Mouse (Mus musculus) heart, embryonic 12.5 days (tissue): ENCODE results near the gene Icam1. TPM values are rescaled to one million over a fixed set of nuclear protein-coding genes. Genes with fewer than 3 reads are reported as not detected.
"Not testable (repeated sequence)": the region's sequence is repeated elsewhere in the genome, so short reads cannot be mapped to it uniquely, and the experiment has no call there.

Experiments
- ATAC-seq: fragments of 200-750 bp; cut with Nextera tagmentation; 2 replicates; pipeline ENCODE4 v1.8.0; 2017; ENCODE audit warnings: moderate TSS enrichment, moderate library complexity; ENCODE audit not compliant: insufficient number of reproducible peaks, low FRiP score
- H3K27ac ChIP-seq: fragments of 300-500 bp; sonication (generic); 2 replicates; pipeline ENCODE4 v1.5.1; 2016; ENCODE audit warnings: mild to moderate bottlenecking, moderate library complexity; ENCODE audit not compliant: poor library complexity, severe bottlenecking
- H3K27me3 ChIP-seq: fragments of 300-500 bp; sonication (generic); replicated peaks from 2 replicates; pipeline ENCODE4 v1.6.1; 2016; ENCODE audit warnings: mild to moderate bottlenecking, moderate library complexity
- H3K36me3 ChIP-seq: fragments of 300-500 bp; sonication (generic); 2 replicates; pipeline ENCODE4 v1.6.1; 2016; ENCODE audit warnings: mild to moderate bottlenecking, moderate library complexity
- H3K4me1 ChIP-seq: fragments of 300-500 bp; sonication (generic); replicated peaks from 2 replicates; pipeline ENCODE4 v1.6.1; 2016; ENCODE audit warnings: mild to moderate bottlenecking
- H3K4me2 ChIP-seq: fragments of 300-500 bp; sonication (generic); 2 replicates; pipeline ENCODE4 v1.6.1; 2016; ENCODE audit warnings: mild to moderate bottlenecking, moderate library complexity
- H3K4me3 ChIP-seq: fragments of 300-500 bp; sonication (generic); 2 replicates; pipeline ENCODE4 v1.5.1; 2016; ENCODE audit warnings: mild to moderate bottlenecking
- H3K9ac ChIP-seq: fragments of 300-500 bp; sonication (generic); 2 replicates; pipeline ENCODE4 v1.6.1; 2016; ENCODE audit warnings: mild to moderate bottlenecking, moderate library complexity
- H3K9me3 ChIP-seq: fragments of 300-500 bp; sonication (generic); replicated peaks from 2 replicates; pipeline ENCODE4 v1.6.1; 2016; ENCODE audit warnings: mild to moderate bottlenecking, moderate library complexity
- WGBS: fragments of 180-500 bp; shearing (Covaris S2); methylation state at CpG from one replicate; pipeline ENCODE4 v1.1.7; 2016; 5-methylcytosine and 5-hydroxymethylcytosine counted together
- polyA plus RNA-seq: library from polyadenylated mRNA; unstranded; fragments of >200 nt; fragmentation: Nextera tagmentation; extraction: Ambion mirVana; gene quantifications from 2 replicates; pipeline ENCODE4 v1.2.1, GENCODE M21; 2016

The Icam1 gene
- polyA plus RNA-seq, 1 experiment from 2014 or later = 8.9 TPM

- Histone ChIP-seq H3K4me3 (no peak overlapping the region), H3K27me3 (peaks cover 12% of the 10 kb centered on the region; the same call in 1 of the 2 replicates), H3K9me3 (no peaks in the 10 kb centered on the region), H3K36me3 (no peaks in the 10 kb centered on the region), H3K4me1 (peaks cover 5% of the 10 kb centered on the region), H3K4me2 (no peak overlapping the region), H3K9ac (no peak overlapping the region), H3K27ac (no peak overlapping the region)
- 43% methylated on average over 5 of the region's 5 CpGs for WGBS
- ATAC-seq = no peak
Measured at GRCm38 (mm10) chr9:20993165-20993898, 22.5 kb upstream of the Icam1 start.

- no peak overlapping the region for H3K4me3 ChIP-seq
- no peaks in the 10 kb centered on the region for H3K36me3 ChIP-seq
- H3K27me3 ChIP-seq = no peaks in the 10 kb centered on the region
- no peak overlapping the region for H3K4me2 ChIP-seq
- no peak overlapping the region for H3K9ac ChIP-seq
- no peak overlapping the region for H3K27ac ChIP-seq
- H3K4me1 ChIP-seq = peaks cover 5% of the 10 kb centered on the region
- ATAC-seq = no peak
- 67% methylated on average over 3 of the region's 3 CpGs for WGBS
- H3K9me3 ChIP-seq = no peaks in the 10 kb centered on the region
Measured at GRCm38 (mm10) chr9:20995069-20995468, 20.7 kb upstream of the Icam1 start.

GRCm38 (mm10) chr9:20997065-20997464 lies 18.7 kb upstream of the Icam1 start:
- no peak for ATAC-seq
- H3K27me3 ChIP-seq = no peaks in the 10 kb centered on the region
- H3K4me2 ChIP-seq = no peak overlapping the region

DNA sequence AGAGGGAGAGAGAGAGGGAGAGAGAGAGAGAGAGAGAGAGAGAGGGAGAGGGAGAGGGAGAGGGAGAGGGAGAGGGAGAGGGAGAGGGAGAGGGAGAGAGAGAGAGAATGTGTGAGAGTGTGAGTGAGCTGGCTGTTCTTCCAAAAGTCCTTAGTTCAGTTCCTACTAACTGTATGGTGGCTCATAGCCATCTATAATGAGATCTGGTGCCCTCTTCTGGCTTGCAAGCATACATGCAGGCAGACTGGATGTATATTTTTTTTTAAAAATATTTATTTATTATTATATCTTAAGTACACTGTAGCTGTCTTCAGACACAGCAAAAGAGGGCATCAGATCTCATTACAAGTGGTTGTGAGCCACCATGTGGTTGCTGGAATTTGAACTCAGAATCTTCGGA lies 17.4 kb upstream of the Icam1 start:
- H3K27ac ChIP-seq, H3K27me3 ChIP-seq, H3K36me3 ChIP-seq, H3K4me1 ChIP-seq, ATAC-seq, H3K9ac ChIP-seq, H3K9me3 ChIP-seq, H3K4me3 ChIP-seq, H3K4me2 ChIP-seq: not testable (repeated sequence)
- WGBS = 58% methylated on average over 1 of the region's 1 CpGs

More at GRCm38 (mm10) chr9:20997065-20997464, 18.7 kb upstream of the Icam1 start:
- no peak overlapping the region for H3K9ac ChIP-seq
- no peaks in the 10 kb centered on the region for H3K4me1 ChIP-seq
- H3K4me3 ChIP-seq = no peak overlapping the region
- H3K9me3 ChIP-seq = no peaks in the 10 kb centered on the region
- H3K27ac ChIP-seq = no peak overlapping the region
- no peaks in the 10 kb centered on the region for H3K36me3 ChIP-seq
- 86% methylated on average over 8 of the region's 8 CpGs for WGBS

DNA sequence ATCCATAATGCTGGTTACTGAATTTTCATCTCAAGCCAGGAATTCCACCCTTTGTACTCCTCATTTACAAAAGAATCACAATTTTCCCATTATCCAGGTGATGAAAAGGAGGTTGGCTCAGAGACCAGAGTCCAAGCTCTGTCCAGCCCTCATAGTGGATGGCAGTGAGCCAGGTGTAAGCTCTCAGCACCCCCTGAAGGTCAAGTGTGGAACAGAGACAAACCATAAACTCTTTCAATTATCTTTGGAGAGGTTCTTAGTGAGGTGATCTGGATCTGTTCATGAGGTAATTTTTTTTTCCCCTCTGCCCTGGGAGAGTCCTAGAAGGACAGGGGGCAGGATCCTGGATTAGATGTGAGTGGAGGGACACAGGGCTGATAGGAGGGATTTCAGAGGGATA lies 15.0 kb upstream of the Icam1 start:
- no peak for ATAC-seq
- Histone ChIP-seq H3K4me1 (peaks cover 8% of the 10 kb centered on the region; the same call in 1 of the 2 replicates), H3K27me3 (no peaks in the 10 kb centered on the region), H3K4me2 (no peak overlapping the region), H3K9ac (no peak overlapping the region), H3K27ac (no peak overlapping the region), H3K36me3 (peaks cover 13% of the 10 kb centered on the region), H3K9me3 (no peaks in the 10 kb centered on the region), H3K4me3 (no peak overlapping the region)

DNA sequence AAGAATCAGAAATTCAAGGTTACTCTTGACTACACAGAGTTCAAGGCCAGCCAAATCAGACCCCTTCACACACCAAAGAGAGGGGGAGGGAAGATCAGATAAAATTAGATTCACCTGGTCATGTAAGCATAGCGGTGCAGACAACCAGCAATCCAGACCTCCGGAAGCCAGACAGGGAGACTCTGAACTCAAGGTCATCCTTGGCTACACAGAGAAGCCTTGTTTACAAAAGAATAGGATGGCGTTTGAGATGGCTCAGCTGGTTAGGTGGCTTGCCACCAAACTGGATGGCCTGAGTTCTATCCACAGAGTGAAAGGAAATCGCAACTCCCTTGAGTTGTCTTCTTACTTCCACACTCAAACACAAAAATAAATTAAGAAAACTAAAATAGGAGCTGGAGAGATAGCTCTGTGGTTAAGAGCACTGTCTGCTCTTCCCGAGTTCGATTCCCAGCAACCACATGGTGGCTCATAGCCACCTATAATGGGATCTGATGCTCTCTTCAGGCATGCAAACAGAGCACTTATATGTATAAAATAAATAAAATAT lies 14.1 kb upstream of the Icam1 start:
- Histone ChIP-seq H3K36me3 (peaks cover 21% of the 10 kb centered on the region), H3K4me2 (no peak overlapping the region), H3K9ac (no peak overlapping the region), H3K27ac (no peak overlapping the region), H3K4me3 (no peak overlapping the region), H3K4me1 (peaks cover 8% of the 10 kb centered on the region; the same call in 1 of the 2 replicates), H3K9me3 (no peaks in the 10 kb centered on the region), H3K27me3 (no peaks in the 10 kb centered on the region)
- 70% methylated on average over 6 of the region's 6 CpGs for WGBS
- no peak; the same call in 1 of the 2 replicates for ATAC-seq

- Histone ChIP-seq H3K27me3 (no peaks in the 10 kb centered on the region), H3K36me3 (peaks cover 26% of the 10 kb centered on the region), H3K4me3 (peak overlapping the region; percentile 75), H3K9ac (peak overlapping the region; percentile 82), H3K9me3 (no peaks in the 10 kb centered on the region), H3K4me2 (peak overlapping the region; percentile 77), H3K27ac (peak overlapping the region; percentile 74), H3K4me1 (peaks cover 8% of the 10 kb centered on the region; the same call in 1 of the 2 replicates)
- WGBS = 13% methylated on average over 7 of the region's 7 CpGs
- peak; percentile 23; the same call in 1 of the 2 replicates for ATAC-seq
Measured at GRCm38 (mm10) chr9:21002270-21002626, 13.5 kb upstream of the Icam1 start.

DNA sequence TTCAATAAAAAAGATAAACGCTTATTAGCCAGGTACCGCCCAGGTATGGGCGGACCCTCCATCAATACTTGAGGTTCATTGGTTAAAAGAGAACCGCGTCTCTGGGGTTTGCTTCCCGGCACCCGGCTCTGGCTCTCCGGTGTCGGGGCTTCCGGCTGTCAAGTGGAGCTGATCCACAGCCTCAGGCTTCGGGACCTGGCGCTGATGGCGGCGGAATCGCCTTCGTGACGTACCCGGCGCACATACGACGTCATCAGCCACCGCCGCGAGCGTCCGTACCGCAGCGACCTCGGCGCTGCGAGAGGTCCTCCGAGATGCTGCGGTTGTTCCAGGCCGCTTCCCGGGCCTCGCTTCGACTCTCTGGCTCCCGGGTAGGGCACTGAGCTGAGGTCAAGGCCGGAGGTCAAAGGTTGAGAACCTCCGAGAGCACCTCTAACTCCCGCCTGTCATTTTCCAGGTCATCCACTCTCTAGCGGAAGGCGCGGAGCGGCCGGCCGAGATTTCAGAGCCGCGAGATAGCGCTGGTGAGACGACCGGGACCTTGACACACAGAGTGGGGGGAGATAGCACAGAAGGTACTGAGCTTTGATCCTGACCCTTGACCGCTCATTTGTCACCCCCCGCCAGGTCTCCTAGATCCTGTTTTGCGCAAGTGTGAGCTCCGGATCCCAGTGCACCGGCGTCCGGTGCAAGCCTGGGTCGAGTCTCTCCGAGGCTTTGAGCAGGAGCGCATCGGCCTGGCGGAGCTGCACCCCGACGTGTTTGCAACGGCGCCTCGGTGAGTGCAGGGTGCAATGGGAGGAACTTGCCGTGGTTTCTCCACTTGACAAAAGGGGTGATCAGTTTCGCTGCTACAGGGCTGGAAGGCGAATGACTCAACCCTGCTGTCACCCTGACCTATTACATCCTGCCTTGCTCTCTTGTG lies 12.9 kb upstream of the Icam1 start, which contains the start of gene Mrpl4:
TSS of gene Mrpl4 (plus strand) at position 112 of the 925 bp plus-strand sequence.
- peak within 1 kb of the TSS; percentile 75 for H3K4me3 ChIP-seq
- H3K4me1 ChIP-seq = peaks cover 8% of the 10 kb centered on the region; the same call in 1 of the 2 replicates
- under 1% methylated on average over 72 of the region's 72 CpGs for WGBS
- H3K36me3 ChIP-seq = peaks cover 32% of the 10 kb centered on the region
- peak; percentile 89 for ATAC-seq
- H3K4me2 ChIP-seq = peak within 1 kb of the TSS; percentile 77
- no peaks in the 10 kb centered on the region for H3K27me3 ChIP-seq
- no peaks in the 10 kb centered on the region for H3K9me3 ChIP-seq
- H3K27ac ChIP-seq = peak within 1 kb of the TSS; percentile 74
- peak within 1 kb of the TSS; percentile 82 for H3K9ac ChIP-seq

DNA sequence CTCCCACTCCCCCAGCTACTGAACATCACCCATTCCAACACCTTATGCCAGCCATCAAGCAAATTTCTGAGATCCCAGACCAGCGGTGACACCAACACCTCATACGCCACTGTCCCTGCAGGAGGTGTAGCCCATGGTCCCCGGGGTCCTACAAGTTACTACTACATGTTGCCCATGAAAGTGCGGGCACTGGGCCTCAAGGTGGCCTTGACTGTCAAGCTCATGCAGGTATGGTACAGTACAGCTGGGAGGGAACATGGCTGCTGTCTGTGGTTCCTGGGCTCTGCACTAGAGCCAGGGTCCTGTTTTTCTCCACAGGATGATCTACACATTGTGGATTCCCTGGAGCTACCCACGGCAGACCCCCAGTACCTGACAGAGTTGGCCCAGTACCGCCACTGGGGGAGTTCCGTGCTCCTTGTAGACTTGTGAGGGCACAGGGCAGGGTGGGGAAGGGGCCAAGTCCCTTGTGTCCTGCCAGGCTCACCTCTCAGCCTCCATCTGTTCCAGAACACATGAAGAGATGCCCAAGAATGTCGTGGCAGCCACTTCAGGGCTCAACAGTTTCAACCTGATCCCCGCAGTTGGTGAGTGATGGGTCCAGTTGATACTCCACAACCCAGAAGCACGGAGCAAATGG lies 8.4 kb upstream of the Icam1 start:
- peaks cover 49% of the 10 kb centered on the region for H3K36me3 ChIP-seq
- WGBS = 91% methylated on average over 10 of the region's 10 CpGs

DNA sequence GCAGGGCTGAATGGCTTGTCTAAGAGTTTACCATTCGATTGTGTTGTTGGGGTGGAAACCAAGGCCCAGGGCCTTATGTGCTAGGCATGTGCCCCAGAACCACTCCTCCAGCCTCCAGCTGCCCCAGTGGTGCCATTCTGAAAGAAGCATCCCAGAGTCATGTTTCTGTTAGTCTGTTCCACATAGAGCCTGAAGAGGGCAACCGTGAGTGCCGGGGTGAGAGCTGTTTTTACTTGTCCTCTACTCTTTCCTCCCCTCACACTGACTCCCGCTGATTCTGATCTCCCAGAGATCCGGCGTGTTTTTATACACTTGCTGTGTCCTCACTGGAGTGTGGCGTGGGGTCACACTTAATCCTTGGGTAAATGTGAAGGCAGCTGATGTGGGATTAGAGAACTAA lies 7.8 kb upstream of the Icam1 start:
- Histone ChIP-seq H3K27ac (no peak overlapping the region), H3K36me3 (peaks cover 49% of the 10 kb centered on the region), H3K27me3 (no peaks in the 10 kb centered on the region), H3K4me3 (no peak overlapping the region), H3K4me2 (no peak overlapping the region), H3K4me1 (peaks cover 6% of the 10 kb centered on the region; the same call in 1 of the 2 replicates), H3K9ac (no peak overlapping the region), H3K9me3 (no peaks in the 10 kb centered on the region)
- ATAC-seq = no peak
- WGBS = 78% methylated on average over 7 of the region's 7 CpGs

More for the DNA sequence above, 8.4 kb upstream of the Icam1 start:
- Histone ChIP-seq H3K4me3 (no peak overlapping the region), H3K9ac (no peak overlapping the region), H3K4me2 (no peak overlapping the region), H3K4me1 (peaks cover 6% of the 10 kb centered on the region; the same call in 1 of the 2 replicates), H3K27ac (no peak overlapping the region), H3K27me3 (no peaks in the 10 kb centered on the region), H3K9me3 (no peaks in the 10 kb centered on the region)
- ATAC-seq = no peak
